Mouse (Mus musculus) embryonic fibroblast, embryonic 13.5 days (primary cell): ENCODE data around the gene Cep162.

Experiments used
- CTCF ChIP-seq: IDR thresholded peaks from 2 replicates; pipeline ENCODE4 v1.5.1; 2011; ENCODE audit warnings: mild to moderate bottlenecking, control low read depth, low read length, moderate library complexity, borderline replicate concordance; ENCODE audit not compliant: insufficient read depth
- POLR2A ChIP-seq: IDR thresholded peaks from 2 replicates; pipeline ENCODE4 v1.6.1; 2011; ENCODE audit warnings: low read depth, mild to moderate bottlenecking, control low read depth, low read length, moderate library complexity

GRCm38 (mm10) chr9:87162559-87162958, 92.8 kb downstream of the Cep162 start:
- no peak for TF ChIP-seq POLR2A
- TF ChIP-seq CTCF: no peak
